Mouse (Mus musculus) lung, postnatal 0 days (tissue): ENCODE results near the gene Ptk6.

Source experiments
- CTCF ChIP-seq: IDR thresholded peaks from 2 replicates; pipeline ENCODE4 v1.5.1; 2016; ENCODE audit warnings: antibody characterized with exemption, mild to moderate bottlenecking
- EP300 ChIP-seq: IDR thresholded peaks from 2 replicates; pipeline ENCODE4 v1.6.1; 2016; ENCODE audit warnings: antibody characterized with exemption, mild to moderate bottlenecking, control low read depth

- TF ChIP-seq CTCF, result no peak
- TF ChIP-seq EP300, result no peak
Observed at GRCm38 (mm10) chr2:181224994-181225393, 22.4 kb upstream of the Ptk6 start.
